Mouse (Mus musculus) C2C12 (cell line): Measurements from ENCODE around the gene Stpg4. TPM values are rescaled to one million over a fixed set of nuclear protein-coding genes. Genes with fewer than 3 reads are reported as not detected.

Experiments used
- H3K27me3 ChIP-seq: one replicate; pipeline ENCODE4 v1.6.1; 2011; ENCODE audit not compliant: control insufficient read depth, insufficient read depth, insufficient read length
- H3K36me3 ChIP-seq: one replicate; pipeline ENCODE4 v1.6.1; 2011; ENCODE audit not compliant: control insufficient read depth, insufficient read depth
- H3K4me3 ChIP-seq: one replicate; pipeline ENCODE4 v1.5.1; 2011; ENCODE audit warnings: mild to moderate bottlenecking, control low read depth; ENCODE audit not compliant: poor library complexity, insufficient read depth, severe bottlenecking
- H3K79me2 ChIP-seq: one replicate; pipeline ENCODE4 v1.6.1; 2011; ENCODE audit not compliant: control insufficient read depth, insufficient read depth
- H3K79me3 ChIP-seq: one replicate; pipeline ENCODE4 v1.6.1; 2011; ENCODE audit warnings: low read depth, control low read depth
- H3ac ChIP-seq: one replicate; pipeline ENCODE3; 2011; ENCODE audit warnings: low read depth; ENCODE audit not compliant: control insufficient read depth, insufficient read length
- CEBPB ChIP-seq: IDR thresholded peaks from one replicate; pipeline ENCODE4 v1.6.1; 2011; ENCODE audit warnings: low read depth, mild to moderate bottlenecking, control low read depth, moderate library complexity
- CTCF ChIP-seq: IDR thresholded peaks from one replicate; pipeline ENCODE4 v1.5.1; 2011; ENCODE audit not compliant: control insufficient read depth, insufficient read depth, insufficient read length
- FOSL1 ChIP-seq: IDR thresholded peaks from one replicate; pipeline ENCODE4 v1.8.0; 2011; ENCODE audit warnings: mild to moderate bottlenecking, low read length; ENCODE audit not compliant: poor library complexity, insufficient read depth, severe bottlenecking
- MAX ChIP-seq: IDR thresholded peaks from one replicate; pipeline ENCODE4 v1.6.1; 2011; ENCODE audit warnings: mild to moderate bottlenecking, control low read depth
- MYOD1 ChIP-seq: IDR thresholded peaks from one replicate; pipeline ENCODE4 v1.6.1; 2011; ENCODE audit warnings: low read depth; ENCODE audit not compliant: control insufficient read depth, insufficient read length
- MYOG ChIP-seq: IDR thresholded peaks from one replicate; pipeline ENCODE4 v1.6.1; 2011; ENCODE audit not compliant: control insufficient read depth, insufficient read length; ENCODE audit errors: extremely low read depth
- USF1 ChIP-seq: IDR thresholded peaks from one replicate; pipeline ENCODE4 v1.6.1; 2011; ENCODE audit warnings: low read depth, mild to moderate bottlenecking, control low read depth, moderate library complexity
- polyA plus RNA-seq: library from polyadenylated mRNA; unstranded; fragments of >200 nt; fragmentation: generic; extraction: Trizol; gene quantifications from one replicate; pipeline ENCODE4 v1.2.1, GENCODE M21; 2012; ENCODE audit warnings: missing spikeins

The Stpg4 gene
- polyA plus RNA-seq, 1 experiment, result not detected

GRCm38 (mm10) chr17:87403462-87403861 lies 24.1 kb downstream of the Stpg4 start:
- H3K79me2 ChIP-seq, result no peaks in the 10 kb centered on the region
- no peak overlapping the region for H3ac ChIP-seq
- no peaks in the 10 kb centered on the region for H3K36me3 ChIP-seq
- TF ChIP-seq CEBPB (no peak), MYOD1 (no peak), MYOG (no peak), MAX (no peak), CTCF (no peak), FOSL1 (no peak), USF1 (no peak)
- no peaks in the 10 kb centered on the region for H3K79me3 ChIP-seq
- no peaks in the 10 kb centered on the region for H3K27me3 ChIP-seq
- no peak overlapping the region for H3K4me3 ChIP-seq

DNA sequence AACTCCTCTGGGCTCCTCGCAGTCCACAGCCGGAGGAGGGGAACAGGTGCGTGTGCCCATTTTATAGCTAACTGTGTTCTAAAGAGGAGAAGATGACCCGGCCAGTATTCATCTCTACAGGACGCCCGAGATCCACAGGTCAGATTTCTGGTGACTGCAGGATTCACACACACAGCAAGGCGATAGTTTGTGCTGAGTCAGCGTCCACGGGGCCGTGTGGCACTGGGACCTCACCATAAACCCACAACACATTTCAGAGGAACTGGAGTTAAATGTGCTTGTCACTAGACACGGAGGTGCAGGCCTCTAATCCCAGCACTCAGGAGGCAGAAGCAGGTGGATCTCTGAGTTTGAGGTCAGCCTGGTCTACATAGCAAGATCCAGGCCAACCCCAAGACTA lies 25.1 kb downstream of the Stpg4 start:
- Histone ChIP-seq H3K27me3 (no peaks in the 10 kb centered on the region), H3K79me3 (no peaks in the 10 kb centered on the region), H3K4me3 (no peak overlapping the region), H3ac (no peak overlapping the region), H3K79me2 (no peaks in the 10 kb centered on the region), H3K36me3 (no peaks in the 10 kb centered on the region)
- TF ChIP-seq FOSL1 (no peak), CTCF (no peak), MYOD1 (no peak), CEBPB (no peak), MAX (no peak), USF1 (no peak), MYOG (no peak)

DNA sequence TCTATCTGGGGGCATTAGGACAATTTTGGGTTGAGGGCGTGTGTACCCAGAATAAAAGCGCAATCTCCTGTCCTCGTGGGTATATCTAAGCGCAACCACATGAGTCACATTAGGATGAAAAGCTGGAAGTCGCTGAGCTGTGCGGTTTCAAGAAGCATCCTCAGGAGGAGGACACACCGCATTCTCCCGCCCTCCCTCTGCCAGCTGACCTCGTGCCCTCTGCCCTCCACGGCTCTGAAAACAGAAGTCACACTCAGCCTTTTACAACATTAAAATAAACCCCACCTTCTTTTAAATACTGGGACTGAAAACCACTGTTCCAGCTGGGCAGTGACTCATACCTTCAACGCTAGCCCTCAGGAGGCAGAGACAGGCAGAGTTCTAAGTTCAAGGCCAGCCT lies 30.5 kb downstream of the Stpg4 start:
- H3K79me2 ChIP-seq, result no peaks in the 10 kb centered on the region
- TF ChIP-seq CTCF, result no peak
- TF ChIP-seq FOSL1, result peak; percentile 4
- no peak for TF ChIP-seq CEBPB
- TF ChIP-seq MYOG, result no peak
- H3K36me3 ChIP-seq, result no peaks in the 10 kb centered on the region
- no peaks in the 10 kb centered on the region for H3K79me3 ChIP-seq
- no peaks in the 10 kb centered on the region for H3K27me3 ChIP-seq
- no peak overlapping the region for H3K4me3 ChIP-seq
- no peak overlapping the region for H3ac ChIP-seq

DNA sequence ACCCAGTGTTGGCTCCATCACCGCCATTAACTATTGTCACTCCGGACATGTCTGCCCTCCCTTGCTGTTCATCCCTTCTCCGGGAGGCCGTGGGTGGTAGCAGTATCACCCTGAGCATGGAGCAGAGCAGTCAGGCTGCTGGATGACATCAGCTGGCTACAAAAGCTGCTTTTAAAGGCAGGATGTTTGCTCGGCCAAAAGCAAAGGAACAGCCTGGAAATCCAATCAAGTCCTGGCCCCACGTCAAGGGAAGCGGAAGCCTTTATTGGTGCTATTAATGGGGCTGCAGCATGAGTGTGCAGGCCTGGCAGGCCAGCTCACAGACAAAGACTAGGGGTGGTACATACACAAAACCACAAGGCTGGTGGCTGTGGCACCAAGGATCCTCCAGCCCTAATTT lies 36.3 kb downstream of the Stpg4 start:
- H3K4me3 ChIP-seq, result no peak overlapping the region
- no peaks in the 10 kb centered on the region for H3K27me3 ChIP-seq
- H3ac ChIP-seq, result no peak overlapping the region
- H3K79me3 ChIP-seq, result no peaks in the 10 kb centered on the region
- H3K79me2 ChIP-seq, result no peaks in the 10 kb centered on the region
- H3K36me3 ChIP-seq, result no peaks in the 10 kb centered on the region
- TF ChIP-seq MYOD1 (no peak), MAX (no peak), USF1 (no peak), CTCF (no peak), MYOG (no peak), CEBPB (no peak), FOSL1 (no peak)

DNA sequence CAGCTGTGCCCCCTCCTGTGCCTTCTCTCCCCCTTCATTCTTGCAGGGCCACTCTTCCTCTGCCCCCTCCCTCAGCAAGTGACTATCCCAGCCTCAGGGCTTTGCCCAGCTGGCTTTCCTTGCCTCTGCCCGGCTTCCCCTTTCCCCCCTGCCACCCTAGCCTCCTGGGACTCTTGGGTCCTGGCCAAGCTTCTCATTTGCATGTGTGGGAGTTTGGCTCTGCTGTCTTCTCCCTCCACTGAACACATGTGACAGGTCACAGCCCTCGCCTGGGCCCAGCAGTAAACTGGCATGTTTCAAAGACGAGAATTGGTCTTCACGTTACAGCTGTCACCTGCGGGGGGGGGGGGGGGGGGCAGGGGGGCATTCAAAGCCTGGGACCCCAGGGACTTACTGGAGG lies 40.5 kb downstream of the Stpg4 start:
- Histone ChIP-seq H3K79me2 (no peaks in the 10 kb centered on the region), H3K27me3 (no peaks in the 10 kb centered on the region), H3K36me3 (no peaks in the 10 kb centered on the region), H3ac (no peak overlapping the region), H3K79me3 (no peaks in the 10 kb centered on the region), H3K4me3 (no peak overlapping the region)
- TF ChIP-seq MYOD1 (no peak), USF1 (no peak), FOSL1 (no peak), CTCF (no peak), CEBPB (no peak), MYOG (no peak), MAX (no peak)

DNA sequence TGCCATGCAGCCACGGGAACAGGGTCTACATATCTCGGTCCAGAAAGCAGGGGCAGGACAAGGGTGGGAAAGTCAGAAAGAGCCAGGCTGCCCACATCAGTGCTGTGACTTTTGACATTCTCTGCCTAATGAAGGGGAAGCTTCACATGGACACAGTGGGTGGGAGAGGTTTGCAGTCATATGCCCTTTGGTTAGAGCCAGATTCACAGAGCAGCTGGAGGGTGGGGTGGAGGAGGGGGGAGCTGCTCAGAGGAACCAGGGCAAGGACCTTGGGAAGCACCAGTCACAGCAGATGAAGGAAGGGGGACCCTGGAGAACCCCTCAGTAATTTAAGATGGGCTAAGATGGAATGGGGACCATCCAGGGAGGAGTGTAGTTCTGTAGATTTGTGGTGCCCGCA lies 41.7 kb downstream of the Stpg4 start:
- no peaks in the 10 kb centered on the region for H3K79me3 ChIP-seq

More for the DNA sequence above, 41.7 kb downstream of the Stpg4 start:
- Histone ChIP-seq H3K27me3 (no peaks in the 10 kb centered on the region), H3K4me3 (no peak overlapping the region), H3ac (no peak overlapping the region), H3K79me2 (no peaks in the 10 kb centered on the region), H3K36me3 (no peaks in the 10 kb centered on the region)
- TF ChIP-seq FOSL1 (no peak), MYOD1 (no peak), CTCF (no peak), MAX (no peak), USF1 (no peak), CEBPB (no peak), MYOG (no peak)
